Mouse (Mus musculus) right cerebral cortex, postnatal 25 days (tissue): ENCODE measurements around the gene Myh1.

ENCODE experiments used
- DNase-seq: peaks from one replicate; pipeline ENCODE4 v3.0.0; 2022

The Myh1 gene

GRCm38 (mm10) chr11:67235639-67236358 is 35.9 kb downstream of the Myh1 start:
- DNase-seq = no peak

- DNase-seq = no peak
Measured at GRCm38 (mm10) chr11:67236799-67237198, 36.9 kb downstream of the Myh1 start.

- no peak for DNase-seq
Measured at GRCm38 (mm10) chr11:67237481-67238079, 37.7 kb downstream of the Myh1 start, which contains the start of gene Myh4. Myh4 (plus strand) TSS chr11:67238029.

GRCm38 (mm10) chr11:67241051-67241450 is 41.2 kb downstream of the Myh1 start:
- DNase-seq = no peak

- DNase-seq = no peak
Measured at GRCm38 (mm10) chr11:67253691-67254090, 53.8 kb downstream of the Myh1 start.

GRCm38 (mm10) chr11:67257048-67257447 is 57.2 kb downstream of the Myh1 start:
- DNase-seq = no peak

GRCm38 (mm10) chr11:67260956-67261355 is 61.1 kb downstream of the Myh1 start:
- no peak for DNase-seq
